Mouse (Mus musculus) C3H10T1/2 (cell line): Measurements from ENCODE around the gene Adamts9. TPM values are rescaled to one million over a fixed set of nuclear protein-coding genes. Genes with fewer than 3 reads are reported as not detected.

Source experiments
- polyA plus RNA-seq, 2 experiments: library from polyadenylated mRNA; unstranded; fragments of >200 nt; fragmentation: generic; extraction: Trizol; gene quantifications; one replicate each; pipeline ENCODE4 v1.2.1; 2012; ENCODE audit warnings: missing spikeins in 2 of 2

The Adamts9 gene
- polyA plus RNA-seq = 10 to 100 TPM in 1 of 2 experiments, under 1 TPM in 1; 0.13 to 11.1 TPM

DNA sequence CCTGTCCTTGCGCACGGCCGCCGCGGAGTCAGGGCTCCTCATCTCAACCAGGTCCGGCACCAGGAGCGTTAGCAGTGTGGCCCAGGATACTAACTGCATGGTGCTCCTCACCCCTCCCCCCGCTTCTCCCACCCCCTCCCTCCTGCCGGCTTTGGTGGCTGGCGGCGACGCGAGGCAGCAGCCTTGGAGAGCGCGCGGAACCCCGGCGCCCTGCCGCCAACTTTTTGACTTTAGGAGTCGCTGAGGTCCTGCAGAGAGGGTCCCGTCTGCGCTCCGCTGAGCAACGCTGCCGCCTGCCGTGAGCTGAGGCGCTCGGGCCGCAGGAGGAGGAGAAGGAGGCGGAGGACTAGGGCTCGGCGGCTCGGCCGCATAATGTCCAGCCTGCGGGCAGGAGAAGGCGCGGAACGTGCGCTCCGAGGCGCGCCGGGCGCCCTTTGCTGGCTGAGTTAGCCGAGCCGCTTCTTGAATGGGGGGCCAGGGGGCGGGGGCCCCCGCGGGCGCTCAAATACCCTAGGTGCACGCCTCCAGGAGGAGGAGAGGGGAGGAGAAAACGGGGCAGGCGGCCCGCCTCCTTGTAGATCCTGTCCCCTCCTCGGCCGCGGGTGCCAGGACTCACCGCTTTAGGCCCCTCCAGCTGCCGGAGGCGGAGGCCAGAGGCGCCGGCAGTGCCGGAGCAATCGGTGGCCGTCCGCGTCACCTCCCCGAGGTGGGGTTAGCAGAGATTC, at the start of gene Adamts9:
TSS of gene Adamts9 (minus strand) at position 436 of the 725 bp plus-strand sequence.

DNA sequence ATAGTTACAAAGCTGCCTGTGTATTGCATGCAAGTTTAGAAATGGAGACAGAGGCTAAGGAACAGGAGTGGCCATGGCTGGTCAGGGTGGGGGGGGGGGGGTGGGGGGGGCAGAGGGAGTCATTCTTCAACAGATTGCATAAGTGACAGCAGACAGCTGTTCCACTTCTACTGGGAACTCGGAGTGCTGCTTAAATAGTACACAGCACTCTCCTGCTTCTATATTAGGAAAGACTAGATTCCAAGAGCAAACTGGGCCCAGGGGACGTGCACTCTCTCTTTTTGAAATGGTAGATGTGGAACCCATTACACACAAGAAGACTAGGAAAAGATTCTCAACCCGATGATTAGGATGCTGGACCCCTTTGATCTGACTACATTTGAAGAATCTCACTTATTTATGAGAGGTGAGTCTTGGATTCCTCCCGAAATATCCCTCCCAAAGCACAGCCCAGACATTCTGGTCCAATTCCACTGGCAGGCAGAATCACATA, 74.2 kb downstream of the Adamts9 start, which contains the start of gene Gm15737:
TSS of gene Gm15737 (plus strand) at position 269 of the 493 bp plus-strand sequence.

DNA sequence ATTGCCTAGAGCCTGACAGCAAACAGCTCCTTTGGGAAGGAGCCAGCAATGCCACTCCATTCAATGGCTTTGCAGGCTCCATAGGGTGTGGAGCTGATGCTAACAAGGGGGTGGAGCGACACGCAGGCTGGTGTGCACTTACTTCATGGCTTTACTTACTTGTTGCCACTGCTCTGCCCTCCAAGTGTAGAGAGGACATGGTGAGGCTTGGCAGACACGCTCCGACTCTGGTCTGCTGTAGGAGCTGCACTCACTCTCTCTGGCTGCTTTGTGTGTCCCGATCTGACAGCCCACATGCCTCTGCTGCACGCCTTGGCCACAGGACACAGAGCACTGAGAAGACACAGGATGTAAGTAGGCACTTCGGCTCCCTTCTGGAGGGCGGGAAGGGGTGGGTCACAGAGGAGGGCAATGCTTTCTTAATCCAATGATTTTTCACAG, 127.0 kb downstream of the Adamts9 start, which contains the start of gene A730049H05Rik:
TSS of gene A730049H05Rik (plus strand) at position 168 of the 441 bp plus-strand sequence.

Other genes starting within 250 kb of the Adamts9 start
- gene Prickle2, start 237.3 kb downstream of the Adamts9 start, polyA plus RNA-seq = 1 to 10 TPM in 1 of 2 experiments, under 1 TPM in 1; 0.12 to 2.6 TPM
- under 1 TPM in 1 of 2 experiments, not detected in 1; 0.19 TPM for gene A730049H05Rik, start 127.0 kb downstream of the Adamts9 start, polyA plus RNA-seq
- under 1 TPM in 1 of 2 experiments, not detected in 1; 0.05 TPM for gene Gm15737, start 74.1 kb downstream of the Adamts9 start, polyA plus RNA-seq